Mouse (Mus musculus): ENCODE data around the gene Tmem123.

Tmem123 gene

DNA sequence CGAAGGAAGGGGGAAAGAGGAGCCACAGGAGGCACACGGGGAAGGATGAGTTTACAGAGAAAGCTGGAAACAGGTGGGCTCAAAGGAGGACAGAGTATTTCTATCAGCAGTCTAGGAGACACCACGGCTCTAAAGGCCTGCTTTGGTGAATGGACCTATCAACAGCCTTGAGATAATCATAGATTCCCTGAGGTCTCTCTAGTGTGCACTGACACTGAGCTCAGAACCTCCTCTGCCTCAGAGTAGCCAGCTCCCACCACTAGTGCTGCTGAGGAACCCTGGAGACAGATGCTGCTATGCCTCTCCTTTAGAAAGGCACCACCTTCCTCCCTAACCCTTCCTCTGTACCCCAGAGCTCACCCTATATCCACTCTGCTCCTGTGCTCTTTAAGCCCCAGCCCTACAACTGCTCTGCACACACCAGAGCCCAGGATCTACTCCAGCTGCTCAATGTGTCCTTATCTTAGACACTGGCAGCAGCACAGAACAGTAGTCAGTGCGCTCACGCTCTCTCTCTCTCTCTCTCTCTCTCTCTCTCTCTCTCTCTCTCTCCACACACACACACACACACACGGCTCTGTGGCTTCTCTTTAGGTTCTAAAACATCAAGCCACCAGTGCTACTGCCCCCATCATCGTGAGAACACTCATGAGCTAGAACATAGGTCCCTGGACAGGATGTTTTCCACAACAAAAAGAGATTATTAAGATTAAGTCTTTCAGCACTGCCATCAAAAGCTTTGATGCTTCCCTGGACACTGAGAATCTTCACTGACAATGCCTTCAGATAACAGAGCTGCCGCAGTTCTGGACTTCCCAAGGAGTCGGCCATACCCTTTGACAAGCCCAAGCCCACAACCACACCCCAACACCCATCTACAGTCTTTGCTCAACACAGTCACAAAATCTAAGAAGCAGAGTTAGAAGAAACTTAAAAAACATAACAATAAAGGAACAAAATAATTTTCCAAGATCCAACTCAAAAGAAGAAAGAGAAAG is 66.0 kb downstream of the Tmem123 start:
- WGBS: 69% methylated on average over 9 of the region's 9 CpGs

DNA sequence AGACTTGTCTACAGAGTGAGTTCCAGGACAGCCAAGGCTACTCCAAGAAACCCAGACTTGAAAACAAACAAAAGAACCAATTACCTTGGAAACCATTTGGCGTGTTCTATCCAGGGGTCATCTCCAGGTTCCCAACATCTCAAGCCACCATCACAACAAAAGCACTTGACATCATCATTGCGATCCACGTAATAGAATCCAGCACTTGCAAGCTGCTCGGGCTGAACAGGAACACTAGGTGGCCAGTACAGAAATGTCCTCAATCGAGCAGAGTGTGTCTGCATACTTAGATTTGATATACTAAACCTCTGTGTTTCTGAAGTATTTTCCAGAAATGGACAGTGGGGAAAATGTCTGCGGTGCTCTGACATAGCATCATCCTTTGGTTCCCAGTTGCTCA is 69.6 kb downstream of the Tmem123 start:
- WGBS: 68% methylated on average over 6 of the region's 6 CpGs

- WGBS: 88% methylated on average over 1 of the region's 1 CpGs
Observed at GRCm38 (mm10) chr9:7835302-7835701, 71.5 kb downstream of the Tmem123 start.

- WGBS: under 1% methylated on average over 16 of the region's 16 CpGs
Observed at GRCm38 (mm10) chr9:7836331-7836730, 72.5 kb downstream of the Tmem123 start.

GRCm38 (mm10) chr9:7836905-7837805 is 73.3 kb downstream of the Tmem123 start, which contains the start of gene Birc2:
TSS of gene Birc2 (minus strand) at chr9:7837064.
- under 1% methylated on average over 68 of the region's 68 CpGs for WGBS

- 8% methylated on average over 14 of the region's 14 CpGs for WGBS
Observed at GRCm38 (mm10) chr9:7837806-7838440, 74.1 kb downstream of the Tmem123 start.

DNA sequence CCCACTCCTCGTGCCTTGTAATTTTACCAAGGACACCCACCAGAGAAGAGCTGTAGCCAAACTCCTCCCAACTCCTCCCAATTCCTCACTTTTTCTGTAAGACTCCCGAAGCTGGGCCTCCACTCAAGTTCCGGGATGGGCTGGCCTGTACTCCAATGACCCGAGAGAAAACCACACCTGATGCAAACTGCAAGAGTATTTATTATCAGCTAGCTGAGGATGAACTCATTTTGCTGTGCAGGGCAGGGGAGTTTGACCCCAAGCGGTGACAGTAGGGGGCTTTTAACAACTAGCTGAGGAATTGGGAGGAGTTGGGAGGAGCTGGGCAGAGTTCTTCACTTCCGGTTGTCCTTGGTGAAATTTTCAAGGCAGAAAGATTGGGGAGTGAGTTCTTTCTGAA is 77.4 kb downstream of the Tmem123 start:
- WGBS: 74% methylated on average over 6 of the region's 6 CpGs

All from cerebral cortex, adult 2 months (tissue).